In genomic region chr6:28464630-28465029, GRCm38 (mm10) we compare ENCODE assay signal across 37 mouse cellular contexts. TPM values are rescaled to one million over a fixed set of nuclear protein-coding genes. Genes with fewer than 3 reads are reported as not detected.
DNase-seq lines count a peak whose midpoint lies in the region; ATAC-seq lines count a peak whose summit lies in the region.
"Had no signal": no experiment of that assay in that cellular context is flagged by ENCODE, and none has a peak within 500 bp of the region (broad histone marks: within the 10 kb centered on the region; RNA-seq: fewer than 3 reads in every experiment).

No protein-coding gene starts in this region.

- peak; percentile 61; the same call in 1 of the 2 replicates for ATAC-seq in hindbrain, embryonic 12.5 days (ENCODE audit: low FRiP score)
- no peak for ATAC-seq in hindbrain, embryonic 13.5 days (ENCODE audit: low FRiP score)
- peak; percentile 91 for ATAC-seq in intestine, embryonic 15.5 days
- ATAC-seq in neural tube, embryonic 13.5 days (ENCODE audit: low read depth) = peak; percentile 76
- ATAC-seq: forebrain, embryonic 14.5 days; midbrain, embryonic 15.5 days; Patski had no signal

- 0 out of 2 replicates have a peak overlapping the region, but pooled peaks have one; percentile 18 for H3K27ac ChIP-seq in hindbrain, embryonic 12.5 days
- H3K27ac ChIP-seq in hindbrain, embryonic 13.5 days = no peak overlapping the region
- H3K27ac ChIP-seq in intestine, embryonic 15.5 days = no peak overlapping the region
- 0 out of 2 replicates have a peak overlapping the region, but pooled peaks have one; percentile 28 for H3K27ac ChIP-seq in neural tube, embryonic 13.5 days (replicated peaks)
- H3K27ac ChIP-seq: layer of hippocampus, adult 2 months; limb, embryonic 10.5 days; liver, embryonic 15.5 days; lung, embryonic 15.5 days; midbrain, embryonic 15.5 days had no signal

- peaks cover 5% of the 10 kb centered on the region; the same call in 1 of the 2 replicates for H3K4me1 ChIP-seq in hindbrain, embryonic 12.5 days
- peaks cover 6% of the 10 kb centered on the region; the same call in 1 of the 2 replicates for H3K4me1 ChIP-seq in hindbrain, embryonic 13.5 days (replicated peaks)
- no peaks in the 10 kb centered on the region for H3K4me1 ChIP-seq in intestine, embryonic 15.5 days (replicated peaks)
- peaks cover 10% of the 10 kb centered on the region for H3K4me1 ChIP-seq in neural tube, embryonic 13.5 days (replicated peaks)
- H3K4me1 ChIP-seq: lung, embryonic 15.5 days; midbrain, embryonic 15.5 days had no signal

- whole genome bisulfite sequencing in hindbrain, embryonic 12.5 days = 29% methylated on average over 6 of the region's 6 CpGs
- 26% methylated on average over 6 of the region's 6 CpGs for WGBS in hindbrain, embryonic 13.5 days
- 16% methylated on average over 6 of the region's 6 CpGs for WGBS in intestine, embryonic 15.5 days
- 2% methylated on average over 6 of the region's 6 CpGs for WGBS in neural tube, embryonic 13.5 days

- DNase-seq in embryo, embryonic 11 days = peak; percentile 40
- no peak for DNase-seq in cerebellum, adult 11 months
- no peak for DNase-seq in cerebellum, adult 8-10 months
- DNase-seq in gastrocnemius, adult 8-10 months (ENCODE audit: low spot score in 2 of 2) = no peak
- DNase-seq: adrenal gland, adult 2 months; cerebellum, adult 18-20 months; cerebellum, postnatal 25 days; gastrocnemius, postnatal 10 days; kidney, adult 18-20 months; kidney, postnatal 25 days; liver; lung, postnatal 36 days; thymus, adult 2 months had no signal

- no peaks in the 10 kb centered on the region for H3K27me3 ChIP-seq in hindbrain, embryonic 12.5 days
- no peaks in the 10 kb centered on the region for H3K27me3 ChIP-seq in hindbrain, embryonic 13.5 days
- H3K27me3 ChIP-seq in intestine, embryonic 15.5 days (replicated peaks) = no peaks in the 10 kb centered on the region
- H3K27me3 ChIP-seq in neural tube, embryonic 13.5 days = no peaks in the 10 kb centered on the region; the same call in 1 of the 2 replicates
- H3K27me3 ChIP-seq: CH12.LX; lung, embryonic 15.5 days; midbrain, embryonic 15.5 days had no signal

- no peak overlapping the region for H3K4me3 ChIP-seq in hindbrain, embryonic 12.5 days
- no peak overlapping the region for H3K4me3 ChIP-seq in hindbrain, embryonic 13.5 days
- no peak overlapping the region for H3K4me3 ChIP-seq in intestine, embryonic 15.5 days (replicated peaks)
- no peak overlapping the region for H3K4me3 ChIP-seq in neural tube, embryonic 13.5 days
- H3K4me3 ChIP-seq: layer of hippocampus, adult 2 months; limb, embryonic 10.5 days; liver, embryonic 15.5 days; lung, embryonic 15.5 days; midbrain, embryonic 15.5 days; myocyte had no signal

- no peak overlapping the region for H3K9ac ChIP-seq in hindbrain, embryonic 12.5 days
- no peak overlapping the region for H3K9ac ChIP-seq in hindbrain, embryonic 13.5 days
- no peak overlapping the region for H3K9ac ChIP-seq in intestine, embryonic 15.5 days
- H3K9ac ChIP-seq in neural tube, embryonic 13.5 days = no peak overlapping the region
- H3K9ac ChIP-seq: liver, embryonic 15.5 days; lung, embryonic 15.5 days; midbrain, embryonic 15.5 days had no signal

- no peak overlapping the region for H3K4me2 ChIP-seq in hindbrain, embryonic 12.5 days (replicated peaks)
- no peak overlapping the region for H3K4me2 ChIP-seq in hindbrain, embryonic 13.5 days
- H3K4me2 ChIP-seq in intestine, embryonic 15.5 days (replicated peaks) = no peak overlapping the region; the same call in 1 of the 2 replicates
- no peak overlapping the region for H3K4me2 ChIP-seq in neural tube, embryonic 13.5 days
- H3K4me2 ChIP-seq: heart, embryonic 11.5 days; liver, embryonic 15.5 days; lung, embryonic 15.5 days; midbrain, embryonic 15.5 days had no signal

- H3K9me3 ChIP-seq in hindbrain, embryonic 12.5 days (replicated peaks) = no peaks in the 10 kb centered on the region
- no peaks in the 10 kb centered on the region for H3K9me3 ChIP-seq in hindbrain, embryonic 13.5 days
- H3K9me3 ChIP-seq in intestine, embryonic 15.5 days = no peaks in the 10 kb centered on the region
- no peaks in the 10 kb centered on the region for H3K9me3 ChIP-seq in neural tube, embryonic 13.5 days
- H3K9me3 ChIP-seq: G1E; limb, embryonic 10.5 days; liver, embryonic 15.5 days; lung, embryonic 15.5 days; midbrain, embryonic 15.5 days had no signal

- no peaks in the 10 kb centered on the region for H3K36me3 ChIP-seq in hindbrain, embryonic 12.5 days
- no peaks in the 10 kb centered on the region for H3K36me3 ChIP-seq in hindbrain, embryonic 13.5 days
- H3K36me3 ChIP-seq in intestine, embryonic 15.5 days = no peaks in the 10 kb centered on the region
- no peaks in the 10 kb centered on the region for H3K36me3 ChIP-seq in neural tube, embryonic 13.5 days
- H3K36me3 ChIP-seq: G1E; limb, embryonic 10.5 days; liver, embryonic 15.5 days; lung, embryonic 15.5 days; midbrain, embryonic 15.5 days had no signal

RNA-seq across cellular contexts. Expression of gene Snd1, which starts 10.3 kb away (rescaled TPM):
- polyA plus RNA-seq in hindbrain, embryonic 12.5 days (2016; fragmentation: Nextera tagmentation; extraction: Ambion mirVana) = 113 TPM in 2 replicates
- 81.2 and 85.6 TPM in 2 replicates for polyA plus RNA-seq in hindbrain, embryonic 13.5 days (2015; fragmentation: Nextera tagmentation; extraction: Ambion mirVana)
- 128 and 138 TPM in 2 replicates for polyA plus RNA-seq in intestine, embryonic 15.5 days (2015; fragmentation: Nextera tagmentation; extraction: Ambion mirVana)
- polyA plus RNA-seq in neural tube, embryonic 13.5 days (2015; fragmentation: Nextera tagmentation; extraction: Ambion mirVana) = 77.5 and 83.3 TPM in 2 replicates
- total RNA-seq in gastrocnemius, adult 8-10 months (2022) = 10 to 100 TPM; 42.6 to 54.4 (median 50.1) TPM

RNA-seq across cellular contexts. Expression of gene Pax4, which starts 15.5 kb away (rescaled TPM):
- not detected in 2 replicates for polyA plus RNA-seq in hindbrain, embryonic 12.5 days (2016; fragmentation: Nextera tagmentation; extraction: Ambion mirVana)
- polyA plus RNA-seq in hindbrain, embryonic 13.5 days (2015; fragmentation: Nextera tagmentation; extraction: Ambion mirVana) = not detected in 2 replicates
- polyA plus RNA-seq in intestine, embryonic 15.5 days (2015; fragmentation: Nextera tagmentation; extraction: Ambion mirVana) = 2.2 and 2.9 TPM in 2 replicates
- not detected in 2 replicates for polyA plus RNA-seq in neural tube, embryonic 13.5 days (2015; fragmentation: Nextera tagmentation; extraction: Ambion mirVana)
- total RNA-seq in gastrocnemius, adult 8-10 months (2022) = not detected
- total RNA-seq: adrenal gland, adult 2 months; CH12.LX; G1E; gastrocnemius, postnatal 10 days; granulocyte monocyte progenitor cell, adult 5-6 weeks; hematopoietic stem cell, adult 5-6 weeks; layer of hippocampus, adult 2 months; layer of hippocampus, postnatal 25 days; megakaryocyte-erythroid progenitor cell, adult 5-6 weeks had no signal
- polyA plus RNA-seq: adrenal gland, adult 2 months; embryonic facial prominence, embryonic 11.5 days; forebrain, embryonic 14.5 days; frontal cortex, adult 2 months; G1E; heart, embryonic 11.5 days; heart, postnatal 0 days; limb, embryonic 10.5 days; liver, embryonic 15.5 days; lung, embryonic 15.5 days; midbrain, embryonic 15.5 days; myocyte; Patski; spleen, adult 2 months; stomach, embryonic 14.5 days; thymus, adult 2 months had no signal

RNA-seq across cellular contexts. Expression of gene Gcc1, which starts 36.4 kb away (rescaled TPM):
- polyA plus RNA-seq in hindbrain, embryonic 12.5 days (2016; fragmentation: Nextera tagmentation; extraction: Ambion mirVana) = 16.0 and 16.4 TPM in 2 replicates
- polyA plus RNA-seq in hindbrain, embryonic 13.5 days (2015; fragmentation: Nextera tagmentation; extraction: Ambion mirVana) = 12.0 and 13.8 TPM in 2 replicates
- polyA plus RNA-seq in intestine, embryonic 15.5 days (2015; fragmentation: Nextera tagmentation; extraction: Ambion mirVana) = 8.5 and 8.7 TPM in 2 replicates
- 10.0 and 12.5 TPM in 2 replicates for polyA plus RNA-seq in neural tube, embryonic 13.5 days (2015; fragmentation: Nextera tagmentation; extraction: Ambion mirVana)
- total RNA-seq in gastrocnemius, adult 8-10 months (2022) = 1 to 10 TPM; 6.1 to 9.0 (median 6.5) TPM

RNA-seq across cellular contexts. Expression of gene Fscn3, which starts 37.0 kb away (rescaled TPM):
- not detected in 2 replicates for polyA plus RNA-seq in hindbrain, embryonic 12.5 days (2016; fragmentation: Nextera tagmentation; extraction: Ambion mirVana)
- not detected in 2 replicates for polyA plus RNA-seq in hindbrain, embryonic 13.5 days (2015; fragmentation: Nextera tagmentation; extraction: Ambion mirVana)
- polyA plus RNA-seq in intestine, embryonic 15.5 days (2015; fragmentation: Nextera tagmentation; extraction: Ambion mirVana) = not detected in 2 replicates
- not detected in 2 replicates for polyA plus RNA-seq in neural tube, embryonic 13.5 days (2015; fragmentation: Nextera tagmentation; extraction: Ambion mirVana)
- not detected for total RNA-seq in gastrocnemius, adult 8-10 months (2022)
- total RNA-seq: adrenal gland, adult 2 months; CH12.LX; G1E; gastrocnemius, postnatal 10 days; granulocyte monocyte progenitor cell, adult 5-6 weeks; hematopoietic stem cell, adult 5-6 weeks; layer of hippocampus, adult 2 months; layer of hippocampus, postnatal 25 days had no signal
- polyA plus RNA-seq: adrenal gland, adult 2 months; embryonic facial prominence, embryonic 11.5 days; forebrain, embryonic 14.5 days; G1E; heart, embryonic 11.5 days; heart, postnatal 0 days; limb, embryonic 10.5 days; lung, embryonic 15.5 days; midbrain, embryonic 15.5 days; myocyte; Patski; spleen, adult 2 months; stomach, embryonic 14.5 days had no signal

RNA-seq across cellular contexts. Expression of gene Arf5, which starts 41.3 kb away (rescaled TPM):
- polyA plus RNA-seq in hindbrain, embryonic 12.5 days (2016; fragmentation: Nextera tagmentation; extraction: Ambion mirVana) = 325 and 330 TPM in 2 replicates
- polyA plus RNA-seq in hindbrain, embryonic 13.5 days (2015; fragmentation: Nextera tagmentation; extraction: Ambion mirVana) = 401 and 406 TPM in 2 replicates
- polyA plus RNA-seq in intestine, embryonic 15.5 days (2015; fragmentation: Nextera tagmentation; extraction: Ambion mirVana) = 267 and 282 TPM in 2 replicates
- polyA plus RNA-seq in neural tube, embryonic 13.5 days (2015; fragmentation: Nextera tagmentation; extraction: Ambion mirVana) = 336 and 392 TPM in 2 replicates
- 10 to 100 TPM; 73.1 to 79.0 (median 74.8) TPM for total RNA-seq in gastrocnemius, adult 8-10 months (2022)

Comparison
In these comparisons a context has a peak if more than half of its experiments do, and no peak if none do; other contexts are left out.
1. H3K27ac ChIP-seq: peak in hindbrain, embryonic 12.5 days (single experiment) and neural tube, embryonic 13.5 days (single experiment); none in hindbrain, embryonic 13.5 days (single experiment) and intestine, embryonic 15.5 days (single experiment).